Mouse (Mus musculus) megakaryocyte-erythroid progenitor cell, adult 5-6 weeks (primary cell): ENCODE results near the gene Irs3. TPM values are rescaled to one million over a fixed set of nuclear protein-coding genes. Genes with fewer than 3 reads are reported as not detected.

Experiments
- ATAC-seq: replicated peaks from 2 replicates; pipeline ENCODE4 v1.8.0; 2016; ENCODE audit warnings: mild to moderate bottlenecking, inconsistent platforms; ENCODE audit not compliant: severe bottlenecking, poor library complexity, low FRiP score, low TSS enrichment
- total RNA-seq, 2 experiments: library from RNA; stranded (forward) in 1 of 2; stranded (reverse) in 1 of 2; fragments of 200-1000, 215-1000 nt in 1 of 2; fragments of >200 nt in 1 of 2; fragmentation: Nextera tagmentation in 1 of 2; gene quantifications; 2 replicates each; pipeline ENCODE4 v1.2.3; 2014 to 2017

Irs3 gene
- total RNA-seq (2014; fragmentation: Nextera tagmentation) (not detected in 2 replicates), total RNA-seq (2017) (0.80 TPM in 1 of 2 replicates, not detected in the other)

- ATAC-seq, result peak; percentile 62
These were observed at the start of gene Irs3 for GRCm38 (mm10) chr5:137645652-137646091. TSS of gene Irs3 (minus strand) at chr5:137645714.

- ATAC-seq, result no peak
These were observed 49.3 kb upstream of the Irs3 start for GRCm38 (mm10) chr5:137694796-137695195.

- ATAC-seq, result no peak
These were observed 46.4 kb upstream of the Irs3 start for GRCm38 (mm10) chr5:137691881-137692280.

- no peak for ATAC-seq
These were observed 45.0 kb upstream of the Irs3 start for GRCm38 (mm10) chr5:137690531-137690930.

GRCm38 (mm10) chr5:137689974-137690373 is 44.5 kb upstream of the Irs3 start:
- ATAC-seq, result no peak

GRCm38 (mm10) chr5:137686127-137686790 is 40.7 kb upstream of the Irs3 start:
- ATAC-seq, result peak; percentile 87

- ATAC-seq, result no peak
These were observed 40.1 kb upstream of the Irs3 start for GRCm38 (mm10) chr5:137685653-137686052.

GRCm38 (mm10) chr5:137684294-137685123 is 39.0 kb upstream of the Irs3 start, which contains the start of gene Agfg2:
TSS of gene Agfg2 (minus strand) at chr5:137684726.
- ATAC-seq, result peak; percentile 91

GRCm38 (mm10) chr5:137683388-137684293 is 38.1 kb upstream of the Irs3 start:
- ATAC-seq, result no peak

GRCm38 (mm10) chr5:137682526-137682925 is 37.0 kb upstream of the Irs3 start:
- ATAC-seq, result no peak

- ATAC-seq, result no peak
These were observed 34.2 kb upstream of the Irs3 start for GRCm38 (mm10) chr5:137679726-137680125.

GRCm38 (mm10) chr5:137678736-137679135 is 33.2 kb upstream of the Irs3 start:
- ATAC-seq, result no peak

- ATAC-seq, result no peak
These were observed 32.3 kb upstream of the Irs3 start for GRCm38 (mm10) chr5:137677859-137678258.

GRCm38 (mm10) chr5:137674786-137675185 is 29.3 kb upstream of the Irs3 start:
- ATAC-seq, result no peak

- ATAC-seq, result peak; percentile 90
These were observed 27.5 kb upstream of the Irs3 start for GRCm38 (mm10) chr5:137673015-137673414.

- no peak for ATAC-seq
These were observed 26.8 kb upstream of the Irs3 start for GRCm38 (mm10) chr5:137672361-137672760.

GRCm38 (mm10) chr5:137671443-137672240 is 26.1 kb upstream of the Irs3 start:
- ATAC-seq, result no peak; the same call in 1 of the 2 replicates

GRCm38 (mm10) chr5:137670240-137670639 is 24.7 kb upstream of the Irs3 start:
- ATAC-seq, result no peak

GRCm38 (mm10) chr5:137668971-137669370 is 23.5 kb upstream of the Irs3 start:
- no peak for ATAC-seq
